Mouse (Mus musculus) heart, adult 2 months (tissue): ENCODE results near the gene Olfr1424.

Source experiments
- CTCF ChIP-seq: fragments of 200-600 bp; IDR thresholded peaks from 2 replicates; pipeline ENCODE4 v1.8.1; 2022; ENCODE audit warnings: antibody characterized with exemption, mild to moderate bottlenecking, moderate library complexity
- POLR2A ChIP-seq: fragments of 200-500 bp; IDR thresholded peaks from 2 replicates; pipeline ENCODE4 v1.6.1; 2011; ENCODE audit warnings: mild to moderate bottlenecking, low read depth, low read length, control low read depth; ENCODE audit not compliant: insufficient read depth

DNA sequence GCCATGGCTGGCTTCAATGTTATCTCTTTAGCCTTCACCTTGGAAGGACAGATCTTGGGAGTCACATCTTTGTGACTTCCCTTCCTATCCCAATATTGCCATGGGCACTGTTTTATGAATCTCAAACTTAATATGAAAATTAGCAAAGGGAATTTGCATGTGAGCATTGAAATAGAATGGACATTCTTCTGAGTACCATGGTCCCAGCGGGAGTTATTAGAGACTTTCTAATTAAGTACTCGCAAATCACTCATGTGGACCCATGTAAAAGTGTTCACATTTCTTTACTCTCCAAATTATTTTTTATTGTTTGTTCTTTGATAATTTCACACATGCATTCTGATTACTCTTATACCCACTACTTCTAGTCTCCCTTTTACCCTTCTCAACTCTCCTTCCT is 40.8 kb upstream of the Olfr1424 start, which contains the start of gene Olfr1427:
- TF ChIP-seq CTCF (no peak), POLR2A (no peak)
